Mouse (Mus musculus): ENCODE measurements at regions not wholly inside any gene's neighbourhood (a gene's known extent, or its start where the extent isn't known, plus 50 kb on each side); places are given as distances from the start of the nearest gene placed in this dataset.
A peak's percentile ranks its signal among the peaks of the same experiment; 100 is the strongest.

GRCm38 (mm10) chr4:26273754-26274153 lies 72.9 kb downstream of the Manea start:
- no peaks in the 10 kb centered on the region for H3K27me3 ChIP-seq
- no peak overlapping the region for H3K27ac ChIP-seq
- no peak overlapping the region for H3K9ac ChIP-seq
- no peaks in the 10 kb centered on the region for H3K4me1 ChIP-seq
- H3K36me3 ChIP-seq, result no peaks in the 10 kb centered on the region
- no peak for ATAC-seq (ENCODE audit: low FRiP score, low read depth)
- H3K4me2 ChIP-seq (replicated peaks), result no peak overlapping the region
- H3K4me3 ChIP-seq, result no peak overlapping the region
- H3K9me3 ChIP-seq, result no peaks in the 10 kb centered on the region

- Histone ChIP-seq H3K4me1 (no peaks in the 10 kb centered on the region), H3K27me3 (no peaks in the 10 kb centered on the region)
- peak; percentile 72; the same call in 1 of the 2 replicates for ATAC-seq (ENCODE audit: low FRiP score, low read depth)
These were observed 87.3 kb downstream of the Manea start for GRCm38 (mm10) chr4:26259230-26260029.

GRCm38 (mm10) chr4:26255889-26256288 lies 90.8 kb downstream of the Manea start:
- H3K27ac ChIP-seq, result no peak overlapping the region
- no peaks in the 10 kb centered on the region for H3K4me1 ChIP-seq
- H3K4me2 ChIP-seq (replicated peaks), result no peak overlapping the region
- H3K27me3 ChIP-seq, result no peaks in the 10 kb centered on the region
- H3K4me3 ChIP-seq, result no peak overlapping the region
- 69% methylated on average over 3 of the region's 3 CpGs for WGBS
- no peak for ATAC-seq (ENCODE audit: low FRiP score, low read depth)
- H3K9ac ChIP-seq, result no peak overlapping the region
- H3K36me3 ChIP-seq, result no peaks in the 10 kb centered on the region
- no peaks in the 10 kb centered on the region for H3K9me3 ChIP-seq

More at GRCm38 (mm10) chr4:26259230-26260029, 87.3 kb downstream of the Manea start:
- H3K4me3 ChIP-seq, result no peak overlapping the region
- no peak overlapping the region for H3K27ac ChIP-seq
- 88% methylated on average over 1 of the region's 1 CpGs for WGBS
- H3K9me3 ChIP-seq, result no peaks in the 10 kb centered on the region
- H3K9ac ChIP-seq, result no peak overlapping the region
- no peaks in the 10 kb centered on the region for H3K36me3 ChIP-seq
- no peak overlapping the region for H3K4me2 ChIP-seq (replicated peaks)

- H3K9ac ChIP-seq, result no peak overlapping the region
- no peak overlapping the region for H3K4me2 ChIP-seq (replicated peaks)
- H3K27ac ChIP-seq, result no peak overlapping the region
- H3K36me3 ChIP-seq, result no peaks in the 10 kb centered on the region
- no peaks in the 10 kb centered on the region for H3K4me1 ChIP-seq
- no peaks in the 10 kb centered on the region for H3K9me3 ChIP-seq
- H3K4me3 ChIP-seq, result no peak overlapping the region
- no peaks in the 10 kb centered on the region for H3K27me3 ChIP-seq
- 64% methylated on average over 13 of the region's 13 CpGs for WGBS
- ATAC-seq (ENCODE audit: low FRiP score, low read depth), result peak; percentile 76
These were observed 98.5 kb downstream of the Manea start for GRCm38 (mm10) chr4:26247925-26248856.

- no peaks in the 10 kb centered on the region for H3K36me3 ChIP-seq
- 78% methylated on average over 1 of the region's 1 CpGs for WGBS
- no peaks in the 10 kb centered on the region for H3K9me3 ChIP-seq
- no peaks in the 10 kb centered on the region for H3K27me3 ChIP-seq
- no peaks in the 10 kb centered on the region for H3K4me1 ChIP-seq
- H3K4me3 ChIP-seq, result no peak overlapping the region
- no peak overlapping the region for H3K9ac ChIP-seq
- no peak overlapping the region for H3K4me2 ChIP-seq (replicated peaks)
- no peak for ATAC-seq (ENCODE audit: low FRiP score, low read depth)
- no peak overlapping the region for H3K27ac ChIP-seq
These were observed 123.4 kb downstream of the Manea start for GRCm38 (mm10) chr4:26223267-26223666.
